Mouse (Mus musculus): ENCODE measurements around the gene Flt3l. TPM values are rescaled to one million over a fixed set of nuclear protein-coding genes. Genes with fewer than 3 reads are reported as not detected.

Flt3l gene
- polyA plus RNA-seq, 1 experiment from 2014 or later = 0.72 TPM

GRCm38 (mm10) chr7:45137171-45138006 lies 1.2 kb upstream of the Flt3l start:
- DNase-seq (no peak), ATAC-seq (ENCODE audit: insufficient read depth) (no peak)
- WGBS = 67% methylated on average over 12 of the region's 12 CpGs
- no peak for TF ChIP-seq CTCF (IDR thresholded peaks at IDR 0.05; ENCODE audit: low read depth)
- Histone ChIP-seq H3K36me3 (ENCODE audit: insufficient read depth) (peaks cover 12% of the 10 kb centered on the region; the same call in 1 of the 2 replicates), H3K27ac (ENCODE audit: low read depth) (no peak overlapping the region), H3K4me3 (ENCODE audit: low read depth, low read length) (no peak overlapping the region), H3K4me1 (ENCODE audit: insufficient read depth) (no peaks in the 10 kb centered on the region), H3K4me2 (no peak overlapping the region), H3K27me3 (ENCODE audit: insufficient read depth, low read length) (peaks cover 4% of the 10 kb centered on the region; the same call in 1 of the 2 replicates), H3K9me3 (ENCODE audit: low read depth, low read length) (no peaks in the 10 kb centered on the region), H3K9ac (no peak overlapping the region)

GRCm38 (mm10) chr7:45135370-45135769 lies 862 bp downstream of the Flt3l start:
- Histone ChIP-seq H3K4me3 (ENCODE audit: low read depth, low read length) (peak overlapping the region; percentile 42), H3K4me1 (ENCODE audit: insufficient read depth) (no peaks in the 10 kb centered on the region), H3K27ac (ENCODE audit: low read depth) (no peak overlapping the region), H3K27me3 (ENCODE audit: insufficient read depth, low read length) (peaks cover 4% of the 10 kb centered on the region; the same call in 1 of the 2 replicates), H3K9me3 (ENCODE audit: low read depth, low read length) (no peaks in the 10 kb centered on the region), H3K36me3 (ENCODE audit: insufficient read depth) (no peaks in the 10 kb centered on the region), H3K9ac (no peak overlapping the region), H3K4me2 (peak overlapping the region; percentile 83)
- no peak for DNase-seq
- 57% methylated on average over 3 of the region's 3 CpGs for WGBS
- no peak for ATAC-seq (ENCODE audit: insufficient read depth)
- no peak for TF ChIP-seq CTCF (IDR thresholded peaks at IDR 0.05; ENCODE audit: low read depth)

DNA sequence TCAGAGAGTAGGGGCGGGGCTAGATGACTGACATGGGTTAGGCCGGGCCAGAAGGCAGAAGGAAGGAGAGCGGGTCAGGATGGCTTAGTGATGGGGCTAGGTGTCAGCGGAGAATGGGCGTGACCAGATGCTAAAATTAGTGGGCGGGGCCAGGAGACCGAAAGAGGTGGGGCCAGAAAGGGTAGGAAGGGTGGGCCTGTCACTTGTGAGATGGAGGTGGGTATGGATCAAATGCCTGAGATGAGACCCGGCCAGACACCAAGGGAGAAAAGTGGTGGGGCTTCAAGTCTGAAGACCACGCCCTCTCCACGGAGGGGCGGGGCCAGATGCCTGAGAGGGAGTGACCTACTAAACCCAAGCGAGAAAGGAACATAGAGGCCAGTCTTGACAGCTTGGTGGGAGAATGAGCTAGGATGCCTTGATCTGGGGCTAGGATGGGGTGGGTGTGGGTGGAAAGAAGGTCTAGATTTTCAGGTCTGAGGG lies 1.6 kb downstream of the Flt3l start:
- peaks cover 4% of the 10 kb centered on the region; the same call in 1 of the 2 replicates for H3K27me3 ChIP-seq (ENCODE audit: insufficient read depth, low read length)
- H3K27ac ChIP-seq (ENCODE audit: low read depth) = no peak overlapping the region
- no peaks in the 10 kb centered on the region for H3K36me3 ChIP-seq (ENCODE audit: insufficient read depth)
- no peaks in the 10 kb centered on the region for H3K9me3 ChIP-seq (ENCODE audit: low read depth, low read length)
- peak; percentile 11; the same call in 1 of the 2 replicates for ATAC-seq (ENCODE audit: insufficient read depth)
- 8% methylated on average over 12 of the region's 12 CpGs for WGBS
- peak overlapping the region; percentile 83; the same call in 1 of the 2 replicates for H3K4me2 ChIP-seq
- peak; percentile 72 for DNase-seq
- H3K4me3 ChIP-seq (ENCODE audit: low read depth, low read length) = no peak overlapping the region; the same call in 1 of the 2 replicates
- H3K9ac ChIP-seq = no peak overlapping the region
- TF ChIP-seq CTCF (IDR thresholded peaks at IDR 0.05; ENCODE audit: low read depth) = no peak
- H3K4me1 ChIP-seq (ENCODE audit: insufficient read depth) = 0 out of 2 replicates have a peak, but pooled peaks cover 3% of the 10 kb centered on the region

- H3K36me3 ChIP-seq (ENCODE audit: insufficient read depth) = no peaks in the 10 kb centered on the region
- no peaks in the 10 kb centered on the region for H3K9me3 ChIP-seq (ENCODE audit: low read depth, low read length)
- ATAC-seq (ENCODE audit: insufficient read depth) (no peak), DNase-seq (no peak)
- WGBS = 74% methylated on average over 8 of the region's 8 CpGs
- peaks cover 4% of the 10 kb centered on the region; the same call in 1 of the 2 replicates for H3K27me3 ChIP-seq (ENCODE audit: insufficient read depth, low read length)
- no peak overlapping the region for H3K27ac ChIP-seq (ENCODE audit: low read depth)
- H3K4me1 ChIP-seq (ENCODE audit: insufficient read depth) = 0 out of 2 replicates have a peak, but pooled peaks cover 4% of the 10 kb centered on the region
- no peak overlapping the region for H3K9ac ChIP-seq
- no peak overlapping the region for H3K4me3 ChIP-seq (ENCODE audit: low read depth, low read length)
- peak; percentile 25 for TF ChIP-seq CTCF (IDR thresholded peaks at IDR 0.05; ENCODE audit: low read depth)
- H3K4me2 ChIP-seq = no peak overlapping the region
Measured at GRCm38 (mm10) chr7:45133446-45134159, 2.6 kb downstream of the Flt3l start.

DNA sequence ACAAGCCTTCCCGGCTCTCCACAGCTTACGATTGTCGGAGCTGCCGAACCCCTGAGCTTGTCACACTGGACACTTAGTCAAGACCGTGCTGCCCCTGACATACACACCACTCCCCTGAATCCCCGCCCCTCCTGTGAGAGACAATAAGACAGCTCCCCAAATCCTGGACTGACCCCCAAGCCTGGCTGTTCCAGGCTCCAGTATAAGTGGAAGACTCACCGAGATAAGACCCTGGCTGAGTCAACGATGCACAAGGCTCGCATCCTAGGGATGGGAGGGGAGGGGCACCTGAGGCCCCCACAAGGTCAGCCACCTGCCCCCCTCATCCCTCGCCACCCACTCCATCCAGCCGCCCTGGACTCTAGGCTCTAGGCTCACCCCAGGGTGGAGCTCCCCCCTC lies 4.4 kb downstream of the Flt3l start:
- no peak for DNase-seq
- WGBS = 55% methylated on average over 11 of the region's 11 CpGs
- H3K9ac ChIP-seq = no peak overlapping the region
- H3K4me2 ChIP-seq = no peak overlapping the region
- H3K4me1 ChIP-seq (ENCODE audit: insufficient read depth) = peaks cover 7% of the 10 kb centered on the region; the same call in 1 of the 2 replicates
- no peak overlapping the region for H3K4me3 ChIP-seq (ENCODE audit: low read depth, low read length)
- peaks cover 12% of the 10 kb centered on the region for H3K36me3 ChIP-seq (ENCODE audit: insufficient read depth)
- peaks cover 4% of the 10 kb centered on the region; the same call in 1 of the 2 replicates for H3K27me3 ChIP-seq (ENCODE audit: insufficient read depth, low read length)
- no peak for TF ChIP-seq CTCF (IDR thresholded peaks at IDR 0.05; ENCODE audit: low read depth)
- no peak for ATAC-seq (ENCODE audit: insufficient read depth)
- no peaks in the 10 kb centered on the region for H3K9me3 ChIP-seq (ENCODE audit: low read depth, low read length)
- H3K27ac ChIP-seq (ENCODE audit: low read depth) = no peak overlapping the region

GRCm38 (mm10) chr7:45129776-45130512 lies 6.3 kb downstream of the Flt3l start:
- 50% methylated on average over 15 of the region's 15 CpGs for WGBS
- Histone ChIP-seq H3K27me3 (ENCODE audit: insufficient read depth, low read length) (peaks cover under 1% of the 10 kb centered on the region; the same call in 1 of the 2 replicates), H3K4me1 (ENCODE audit: insufficient read depth) (peaks cover 12% of the 10 kb centered on the region), H3K36me3 (ENCODE audit: insufficient read depth) (peaks cover 31% of the 10 kb centered on the region), H3K9ac (peak overlapping the region; percentile 70; the same call in 1 of the 2 replicates), H3K9me3 (ENCODE audit: low read depth, low read length) (no peaks in the 10 kb centered on the region), H3K4me3 (ENCODE audit: low read depth, low read length) (peak overlapping the region; percentile 67), H3K4me2 (peak overlapping the region; percentile 81), H3K27ac (ENCODE audit: low read depth) (peak overlapping the region; percentile 95)
- DNase-seq (no peak), ATAC-seq (ENCODE audit: insufficient read depth) (no peak)
- TF ChIP-seq CTCF (IDR thresholded peaks at IDR 0.05; ENCODE audit: low read depth) = no peak
